8 mouse cellular contexts compared by ENCODE assay signal in the genomic region with DNA sequence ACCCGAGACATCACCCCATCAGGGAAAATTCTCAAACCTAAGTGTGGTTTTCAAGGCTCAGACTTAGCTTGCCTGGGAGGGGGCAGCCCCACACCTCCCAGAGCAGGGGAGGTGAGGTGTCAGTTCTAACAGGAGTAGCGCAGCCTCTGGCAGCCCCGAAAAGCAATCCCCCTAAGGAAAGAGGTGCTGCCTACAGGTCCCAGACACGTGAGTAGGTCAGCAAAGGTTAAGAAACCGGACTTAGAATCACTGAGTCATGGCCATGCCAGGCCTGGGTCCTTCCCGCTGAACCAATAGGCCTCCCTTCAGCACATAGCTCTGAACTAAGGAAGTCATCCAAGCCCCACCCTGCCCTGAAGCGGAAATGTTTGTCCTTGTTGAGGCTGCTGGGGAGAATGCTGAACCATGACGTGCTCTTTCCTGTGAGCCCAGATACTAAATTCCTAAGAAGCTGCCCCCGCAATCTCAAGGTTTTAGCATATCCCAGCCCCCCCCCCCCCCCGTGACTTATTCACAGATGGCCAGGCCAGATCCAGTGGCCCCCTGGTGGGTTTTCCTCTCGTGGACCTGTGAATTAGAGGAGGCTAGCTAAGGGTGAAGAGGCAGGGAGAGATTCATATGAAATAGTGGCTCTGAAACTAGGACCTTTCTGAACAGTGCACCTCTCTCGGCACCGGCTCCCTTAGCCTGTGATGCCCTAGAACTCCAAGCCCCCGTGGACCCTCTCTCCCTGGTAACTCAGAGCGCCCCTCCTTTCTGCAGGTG. TPM values are rescaled to one million over a fixed set of nuclear protein-coding genes. Genes with fewer than 3 reads are reported as not detected.
DNase-seq lines count a peak whose midpoint lies in the region; ATAC-seq and TF ChIP-seq lines count a peak whose summit lies in the region.

No protein-coding gene starts in this region.

- H3K4me3 ChIP-seq in layer of hippocampus, adult 2 months, result no peak overlapping the region
- H3K4me3 ChIP-seq in forebrain, postnatal 0 days (ENCODE audit: low read depth, low read length), result no peak overlapping the region
- no peak overlapping the region for H3K4me3 ChIP-seq in hindbrain, embryonic 12.5 days
- H3K4me3 ChIP-seq in limb, embryonic 14.5 days (replicated peaks; ENCODE audit: low read length), result no peak overlapping the region
- H3K4me3 ChIP-seq in midbrain, embryonic 15.5 days, result no peak overlapping the region

- ATAC-seq in forebrain, postnatal 0 days, result peak; percentile 8; the same call in 1 of the 2 replicates
- no peak for ATAC-seq in hindbrain, embryonic 12.5 days (ENCODE audit: low FRiP score)
- ATAC-seq in limb, embryonic 14.5 days (ENCODE audit: low FRiP score, low read depth), result peak; percentile 67
- no peak for ATAC-seq in midbrain, embryonic 15.5 days (replicated peaks)

- peaks cover 24% of the 10 kb centered on the region for H3K36me3 ChIP-seq in forebrain, postnatal 0 days (ENCODE audit: insufficient read depth)
- H3K36me3 ChIP-seq in hindbrain, embryonic 12.5 days, result peaks cover 22% of the 10 kb centered on the region
- peaks cover 7% of the 10 kb centered on the region; the same call in 1 of the 2 replicates for H3K36me3 ChIP-seq in limb, embryonic 14.5 days (ENCODE audit: control insufficient read depth, insufficient read depth, low read length)
- peaks cover 7% of the 10 kb centered on the region; the same call in 1 of the 2 replicates for H3K36me3 ChIP-seq in midbrain, embryonic 15.5 days (replicated peaks)

- H3K9ac ChIP-seq in forebrain, postnatal 0 days, result peak overlapping the region; percentile 44
- peak overlapping the region; percentile 36; the same call in 1 of the 2 replicates for H3K9ac ChIP-seq in hindbrain, embryonic 12.5 days
- peak overlapping the region; percentile 46 for H3K9ac ChIP-seq in limb, embryonic 14.5 days (ENCODE audit: low read depth, low read length, severe bottlenecking)
- H3K9ac ChIP-seq in midbrain, embryonic 15.5 days, result 0 out of 2 replicates have a peak overlapping the region, but pooled peaks have one; percentile 20

- TF ChIP-seq POLR2A in limb, embryonic 14.5 days (IDR thresholded peaks at IDR 0.05; ENCODE audit: borderline replicate concordance, extremely low read depth, insufficient read depth, insufficient read length), result no peak

- H3K27me3 ChIP-seq in forebrain, postnatal 0 days (ENCODE audit: insufficient read depth, low read length), result no peaks in the 10 kb centered on the region
- no peaks in the 10 kb centered on the region for H3K27me3 ChIP-seq in hindbrain, embryonic 12.5 days
- no peaks in the 10 kb centered on the region for H3K27me3 ChIP-seq in limb, embryonic 14.5 days (ENCODE audit: control insufficient read depth, insufficient read depth, low read length)
- no peaks in the 10 kb centered on the region for H3K27me3 ChIP-seq in midbrain, embryonic 15.5 days (replicated peaks)

- WGBS in forebrain, postnatal 0 days, result 50% methylated on average over 15 of the region's 15 CpGs
- 45% methylated on average over 15 of the region's 15 CpGs for WGBS in hindbrain, embryonic 12.5 days
- WGBS in limb, embryonic 14.5 days, result 44% methylated on average over 15 of the region's 15 CpGs
- 45% methylated on average over 15 of the region's 15 CpGs for WGBS in midbrain, embryonic 15.5 days

- peak overlapping the region; percentile 97 for H3K27ac ChIP-seq in layer of hippocampus, adult 2 months
- peak overlapping the region; percentile 72 for H3K27ac ChIP-seq in forebrain, postnatal 0 days (ENCODE audit: low read depth, low read length)
- H3K27ac ChIP-seq in hindbrain, embryonic 12.5 days, result peak overlapping the region; percentile 79
- H3K27ac ChIP-seq in limb, embryonic 14.5 days (replicated peaks; ENCODE audit: low read depth, low read length), result peak overlapping the region; percentile 86
- peak overlapping the region; percentile 67 for H3K27ac ChIP-seq in midbrain, embryonic 15.5 days

- H3K9me3 ChIP-seq in forebrain, postnatal 0 days (ENCODE audit: low read length), result no peaks in the 10 kb centered on the region
- no peaks in the 10 kb centered on the region for H3K9me3 ChIP-seq in hindbrain, embryonic 12.5 days (replicated peaks)
- H3K9me3 ChIP-seq in limb, embryonic 14.5 days (ENCODE audit: control insufficient read depth, low read length), result no peaks in the 10 kb centered on the region
- no peaks in the 10 kb centered on the region for H3K9me3 ChIP-seq in midbrain, embryonic 15.5 days

- H3K4me1 ChIP-seq in forebrain, postnatal 0 days (ENCODE audit: insufficient read depth), result peaks cover 14% of the 10 kb centered on the region
- H3K4me1 ChIP-seq in hindbrain, embryonic 12.5 days, result peaks cover 40% of the 10 kb centered on the region
- H3K4me1 ChIP-seq in limb, embryonic 14.5 days (ENCODE audit: control insufficient read depth, insufficient read depth, low read length), result peaks cover 19% of the 10 kb centered on the region
- peaks cover 18% of the 10 kb centered on the region for H3K4me1 ChIP-seq in midbrain, embryonic 15.5 days

- TF ChIP-seq CTCF in layer of hippocampus, adult 2 months (conservative IDR thresholded peaks at IDR 0.05), result no peak
- TF ChIP-seq CTCF in forebrain, postnatal 0 days (IDR thresholded peaks at IDR 0.05; ENCODE audit: low read depth), result no peak

- H3K4me2 ChIP-seq in forebrain, postnatal 0 days (ENCODE audit: low read depth), result no peak overlapping the region
- no peak overlapping the region for H3K4me2 ChIP-seq in hindbrain, embryonic 12.5 days (replicated peaks)
- 0 out of 2 replicates have a peak overlapping the region, but pooled peaks have one; percentile 28 for H3K4me2 ChIP-seq in limb, embryonic 14.5 days (replicated peaks; ENCODE audit: low read depth, low read length, severe bottlenecking)
- no peak overlapping the region for H3K4me2 ChIP-seq in midbrain, embryonic 15.5 days

- DNase-seq in layer of hippocampus, adult 2 months (ENCODE audit: low spot score in 2 of 2), result no peak
- no peak for DNase-seq in layer of hippocampus, adult 18-20 months (ENCODE audit: low spot score in 2 of 2)
- peak; percentile 83 for DNase-seq in adipocyte (ENCODE audit: low spot score)
- no peak for DNase-seq in forebrain, postnatal 0 days
- peak; percentile 82 for DNase-seq in limb, embryonic 14.5 days (ENCODE audit: low spot score)
- DNase-seq in thymus, postnatal 0 days (ENCODE audit: low spot score), result peak; percentile 73

RNA-seq across cellular contexts. Expression of a gene that starts 0.5 kb away (rescaled TPM):
- under 1 TPM in 1 of 2 experiments, not detected in 1; 0.38 TPM for total RNA-seq in layer of hippocampus, adult 2 months (2021)
- 1 to 10 TPM in 1 of 2 experiments, under 1 TPM in 1; 0.46 to 1.1 TPM for total RNA-seq in layer of hippocampus, adult 18-20 months (2021)
- 3.1 and 6.2 TPM in 2 replicates for total RNA-seq in forebrain, postnatal 0 days (2014; rRNA removed)
- polyA plus RNA-seq in forebrain, postnatal 0 days (2015; fragmentation: Nextera tagmentation; extraction: Ambion mirVana), result 1.3 and 1.7 TPM in 2 replicates
- polyA plus RNA-seq in hindbrain, embryonic 12.5 days (2016; fragmentation: Nextera tagmentation; extraction: Ambion mirVana), result 0.34 TPM in 1 of 2 replicates, not detected in the other
- polyA plus RNA-seq in limb, embryonic 14.5 days (2012; rRNA removed), result 0.10 and 0.14 TPM in 2 replicates
- polyA plus RNA-seq in limb, embryonic 14.5 days (2014; fragmentation: Nextera tagmentation; extraction: Ambion mirVana), result not detected in 2 replicates
- polyA plus RNA-seq in midbrain, embryonic 15.5 days (2015; fragmentation: Nextera tagmentation; extraction: Ambion mirVana), result 0.42 TPM in 1 of 2 replicates, not detected in the other
- polyA plus RNA-seq in thymus, postnatal 0 days (2015; fragmentation: Nextera tagmentation; extraction: Ambion mirVana), result 1.0 and 1.8 TPM in 2 replicates

RNA-seq across cellular contexts. Expression of a gene that starts 0.6 kb away (rescaled TPM):
- total RNA-seq in layer of hippocampus, adult 2 months (2021), result 10 to 100 TPM; 13.3 to 14.8 TPM
- 10 to 100 TPM; 13.9 to 16.9 TPM for total RNA-seq in layer of hippocampus, adult 18-20 months (2021)
- total RNA-seq in forebrain, postnatal 0 days (2014; rRNA removed), result 5.5 and 11.4 TPM in 2 replicates
- polyA plus RNA-seq in forebrain, postnatal 0 days (2015; fragmentation: Nextera tagmentation; extraction: Ambion mirVana), result 4.1 and 6.0 TPM in 2 replicates
- 4.0 and 4.5 TPM in 2 replicates for polyA plus RNA-seq in hindbrain, embryonic 12.5 days (2016; fragmentation: Nextera tagmentation; extraction: Ambion mirVana)
- polyA plus RNA-seq in limb, embryonic 14.5 days (2012; rRNA removed), result 16.0 and 23.0 TPM in 2 replicates
- polyA plus RNA-seq in limb, embryonic 14.5 days (2014; fragmentation: Nextera tagmentation; extraction: Ambion mirVana), result 5.0 and 6.2 TPM in 2 replicates
- polyA plus RNA-seq in midbrain, embryonic 15.5 days (2015; fragmentation: Nextera tagmentation; extraction: Ambion mirVana), result 3.9 and 4.3 TPM in 2 replicates
- 15.7 and 19.2 TPM in 2 replicates for polyA plus RNA-seq in thymus, postnatal 0 days (2015; fragmentation: Nextera tagmentation; extraction: Ambion mirVana)

RNA-seq across cellular contexts. Expression of a gene that starts 7.7 kb away (rescaled TPM):
- 1 to 10 TPM; 6.9 to 7.2 TPM for total RNA-seq in layer of hippocampus, adult 2 months (2021)
- 1 to 10 TPM; 8.7 to 9.2 TPM for total RNA-seq in layer of hippocampus, adult 18-20 months (2021)
- 10.2 and 16.9 TPM in 2 replicates for total RNA-seq in forebrain, postnatal 0 days (2014; rRNA removed)
- polyA plus RNA-seq in forebrain, postnatal 0 days (2015; fragmentation: Nextera tagmentation; extraction: Ambion mirVana), result 14.4 and 18.2 TPM in 2 replicates
- 26.4 and 29.6 TPM in 2 replicates for polyA plus RNA-seq in hindbrain, embryonic 12.5 days (2016; fragmentation: Nextera tagmentation; extraction: Ambion mirVana)
- polyA plus RNA-seq in limb, embryonic 14.5 days (2012; rRNA removed), result 7.3 and 8.9 TPM in 2 replicates
- polyA plus RNA-seq in limb, embryonic 14.5 days (2014; fragmentation: Nextera tagmentation; extraction: Ambion mirVana), result 4.7 and 5.8 TPM in 2 replicates
- 19.1 and 19.3 TPM in 2 replicates for polyA plus RNA-seq in midbrain, embryonic 15.5 days (2015; fragmentation: Nextera tagmentation; extraction: Ambion mirVana)
- polyA plus RNA-seq in thymus, postnatal 0 days (2015; fragmentation: Nextera tagmentation; extraction: Ambion mirVana), result 3.4 and 4.1 TPM in 2 replicates

RNA-seq across cellular contexts. Expression of a gene that starts 30.0 kb away (rescaled TPM):
- total RNA-seq in layer of hippocampus, adult 2 months (2021), result 100 to 1,000 TPM; 509 to 527 TPM
- 100 to 1,000 TPM; 576 to 601 TPM for total RNA-seq in layer of hippocampus, adult 18-20 months (2021)
- 784 and 1,295 TPM in 2 replicates for total RNA-seq in forebrain, postnatal 0 days (2014; rRNA removed)
- polyA plus RNA-seq in forebrain, postnatal 0 days (2015; fragmentation: Nextera tagmentation; extraction: Ambion mirVana), result 481 and 630 TPM in 2 replicates
- 588 and 618 TPM in 2 replicates for polyA plus RNA-seq in hindbrain, embryonic 12.5 days (2016; fragmentation: Nextera tagmentation; extraction: Ambion mirVana)
- 1,144 and 1,706 TPM in 2 replicates for polyA plus RNA-seq in limb, embryonic 14.5 days (2012; rRNA removed)
- 1,276 and 1,329 TPM in 2 replicates for polyA plus RNA-seq in limb, embryonic 14.5 days (2014; fragmentation: Nextera tagmentation; extraction: Ambion mirVana)
- 430 and 431 TPM in 2 replicates for polyA plus RNA-seq in midbrain, embryonic 15.5 days (2015; fragmentation: Nextera tagmentation; extraction: Ambion mirVana)
- 1,163 and 1,165 TPM in 2 replicates for polyA plus RNA-seq in thymus, postnatal 0 days (2015; fragmentation: Nextera tagmentation; extraction: Ambion mirVana)

RNA-seq across cellular contexts. Expression of a gene that starts 30.2 kb away (rescaled TPM):
- total RNA-seq in layer of hippocampus, adult 2 months (2021), result 1 to 10 TPM; 1.5 to 2.7 TPM
- 1 to 10 TPM; 1.6 to 1.8 TPM for total RNA-seq in layer of hippocampus, adult 18-20 months (2021)
- 4.0 and 8.6 TPM in 2 replicates for total RNA-seq in forebrain, postnatal 0 days (2014; rRNA removed)
- polyA plus RNA-seq in forebrain, postnatal 0 days (2015; fragmentation: Nextera tagmentation; extraction: Ambion mirVana), result 0.96 and 1.9 TPM in 2 replicates
- polyA plus RNA-seq in hindbrain, embryonic 12.5 days (2016; fragmentation: Nextera tagmentation; extraction: Ambion mirVana), result 4.5 and 5.9 TPM in 2 replicates
- polyA plus RNA-seq in limb, embryonic 14.5 days (2012; rRNA removed), result 24.0 and 37.5 TPM in 2 replicates
- polyA plus RNA-seq in limb, embryonic 14.5 days (2014; fragmentation: Nextera tagmentation; extraction: Ambion mirVana), result 11.2 and 11.4 TPM in 2 replicates
- 7.7 and 9.0 TPM in 2 replicates for polyA plus RNA-seq in midbrain, embryonic 15.5 days (2015; fragmentation: Nextera tagmentation; extraction: Ambion mirVana)
- 0.39 and 0.44 TPM in 2 replicates for polyA plus RNA-seq in thymus, postnatal 0 days (2015; fragmentation: Nextera tagmentation; extraction: Ambion mirVana)

Comparison
In these comparisons a context has a peak if more than half of its experiments do, and no peak if none do; other contexts are left out.
1. DNase-seq: peak in adipocyte (single experiment), limb, embryonic 14.5 days (single experiment) and thymus, postnatal 0 days (single experiment); none in layer of hippocampus, adult 2 months (0 of 2), layer of hippocampus, adult 18-20 months (0 of 2) and forebrain, postnatal 0 days (single experiment).
2. ATAC-seq: peak in forebrain, postnatal 0 days (single experiment) and limb, embryonic 14.5 days (single experiment); none in hindbrain, embryonic 12.5 days (single experiment) and midbrain, embryonic 15.5 days (single experiment).
3. Peak in every context shown above with its lines, with median percentiles within 50 percentile points of each other: H3K27ac ChIP-seq and H3K9ac ChIP-seq.